Mouse (Mus musculus) adrenal gland, adult 8-10 months (tissue): ENCODE results near the gene Adamts7. TPM values are rescaled to one million over a fixed set of nuclear protein-coding genes. Genes with fewer than 3 reads are reported as not detected.

Source experiments
- DNase-seq: peaks from one replicate; pipeline ENCODE4 v3.0.0; 2022
- total RNA-seq, 4 experiments: library from RNA; stranded (reverse); gene quantifications; 2 replicates each; pipeline ENCODE4 v1.2.4; 2022

Adamts7 gene
- total RNA-seq, 4 experiments from 2014 or later, result 4.9 to 6.2 (median 5.7) TPM

- DNase-seq, result peak; percentile 74
Measured at GRCm38 (mm10) chr9:90198531-90199449, 35.9 kb downstream of the Adamts7 start.

DNA sequence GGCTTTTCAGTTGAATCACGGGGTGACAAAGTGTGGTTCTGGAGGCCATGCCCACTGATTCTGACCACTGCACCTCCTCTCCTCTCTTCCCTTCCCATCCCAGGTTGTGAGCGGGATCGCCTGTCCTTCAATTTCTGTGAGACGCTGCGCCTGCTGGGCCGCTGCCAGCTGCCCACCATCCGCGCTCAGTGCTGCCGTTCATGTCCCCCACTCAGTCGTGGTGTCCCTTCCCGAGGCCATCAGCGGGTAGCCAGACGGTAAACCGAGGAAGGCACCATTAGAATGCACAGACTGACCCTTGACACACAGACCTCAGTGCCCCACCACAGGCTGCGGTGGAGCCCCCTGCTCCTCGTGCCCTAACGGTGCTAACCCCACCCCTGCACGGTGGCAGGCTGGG, 36.7 kb downstream of the Adamts7 start:
- no peak for DNase-seq

DNA sequence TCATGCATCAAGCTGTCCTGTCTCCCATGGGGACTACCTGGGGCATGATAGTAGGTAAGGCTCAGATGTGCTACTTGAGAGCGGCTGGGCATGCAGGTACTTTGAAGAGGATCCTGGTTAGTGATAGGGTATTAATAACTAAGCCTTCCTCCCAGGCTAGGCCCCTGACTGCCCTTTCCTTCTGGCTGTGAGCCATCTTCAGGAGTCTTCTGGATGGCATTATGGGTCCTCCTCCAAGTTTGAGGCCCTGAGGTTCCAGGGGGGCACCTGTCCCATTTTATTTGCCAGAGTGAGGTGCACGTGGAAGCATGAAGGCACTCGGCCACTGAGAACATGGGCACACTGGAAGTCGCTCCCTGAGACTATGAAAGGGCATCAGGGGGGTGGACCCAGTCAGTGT, 37.6 kb downstream of the Adamts7 start:
- no peak for DNase-seq

DNA sequence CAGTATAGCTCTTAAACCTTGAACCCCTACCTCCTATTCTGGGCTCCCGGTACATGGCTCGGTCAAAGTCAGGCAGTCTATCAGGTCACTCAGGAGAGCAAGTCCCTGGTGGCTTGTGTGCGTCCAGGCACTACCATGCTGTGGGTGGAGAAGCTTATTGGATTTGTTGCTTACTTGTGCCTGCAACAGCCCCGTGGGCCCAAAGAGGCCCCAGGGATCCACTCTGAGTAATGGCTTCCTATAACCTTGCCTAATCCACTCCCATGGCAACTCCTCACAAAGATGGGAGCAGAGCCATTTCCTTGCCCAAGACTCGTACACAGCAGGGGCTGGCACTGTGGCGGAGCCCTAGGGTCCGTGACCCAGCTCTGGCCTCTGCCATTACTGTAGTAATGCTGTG, 38.2 kb downstream of the Adamts7 start:
- peak; percentile 37 for DNase-seq

DNA sequence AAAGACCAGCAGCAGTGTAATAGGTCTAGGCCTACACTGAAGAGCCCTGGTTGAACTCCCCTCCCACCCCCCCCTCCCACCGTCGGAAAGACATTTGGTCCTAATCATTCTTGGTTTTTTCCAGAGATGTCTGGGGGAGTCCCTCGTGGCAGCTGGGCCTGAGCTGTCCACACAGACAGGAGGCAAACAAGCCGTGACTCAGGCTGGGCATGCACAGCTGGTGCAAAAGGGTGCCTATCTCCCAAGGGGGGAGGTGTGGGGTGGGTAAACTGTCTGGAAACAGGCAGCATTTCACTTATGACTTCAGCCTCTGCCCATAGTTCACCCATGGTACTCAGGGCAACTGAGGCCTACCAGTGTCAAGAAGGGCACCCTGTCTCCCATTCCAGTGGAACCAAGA, 38.7 kb downstream of the Adamts7 start:
- no peak for DNase-seq

- no peak for DNase-seq
Measured at GRCm38 (mm10) chr9:90203233-90203632, 40.4 kb downstream of the Adamts7 start.

GRCm38 (mm10) chr9:90204396-90204915, 41.6 kb downstream of the Adamts7 start:
- no peak for DNase-seq

GRCm38 (mm10) chr9:90206500-90206899, 43.6 kb downstream of the Adamts7 start:
- DNase-seq, result peak; percentile 58

- DNase-seq, result no peak
Measured at GRCm38 (mm10) chr9:90207808-90208207, 44.9 kb downstream of the Adamts7 start.

DNA sequence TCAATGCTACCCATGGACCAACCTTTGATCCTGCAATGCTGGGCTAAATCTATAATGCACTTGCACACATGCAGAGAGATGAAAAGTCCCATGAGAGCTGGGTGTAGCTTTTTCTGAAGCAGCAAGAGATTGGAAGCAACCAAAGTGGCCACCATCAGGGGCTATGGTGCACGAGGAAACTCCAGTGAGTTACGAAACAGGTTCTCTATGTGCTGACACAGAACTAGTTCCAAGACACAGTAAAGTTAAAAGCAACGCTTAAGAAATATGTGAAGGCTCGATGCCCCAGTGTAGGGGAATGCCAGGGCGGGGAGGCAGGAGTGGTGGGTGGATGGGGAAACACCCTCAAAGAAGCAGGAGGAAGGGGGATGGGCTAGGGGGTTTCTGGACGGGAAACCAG, 45.8 kb downstream of the Adamts7 start:
- no peak for DNase-seq

GRCm38 (mm10) chr9:90213127-90213526, 50.3 kb downstream of the Adamts7 start:
- DNase-seq, result no peak

DNA sequence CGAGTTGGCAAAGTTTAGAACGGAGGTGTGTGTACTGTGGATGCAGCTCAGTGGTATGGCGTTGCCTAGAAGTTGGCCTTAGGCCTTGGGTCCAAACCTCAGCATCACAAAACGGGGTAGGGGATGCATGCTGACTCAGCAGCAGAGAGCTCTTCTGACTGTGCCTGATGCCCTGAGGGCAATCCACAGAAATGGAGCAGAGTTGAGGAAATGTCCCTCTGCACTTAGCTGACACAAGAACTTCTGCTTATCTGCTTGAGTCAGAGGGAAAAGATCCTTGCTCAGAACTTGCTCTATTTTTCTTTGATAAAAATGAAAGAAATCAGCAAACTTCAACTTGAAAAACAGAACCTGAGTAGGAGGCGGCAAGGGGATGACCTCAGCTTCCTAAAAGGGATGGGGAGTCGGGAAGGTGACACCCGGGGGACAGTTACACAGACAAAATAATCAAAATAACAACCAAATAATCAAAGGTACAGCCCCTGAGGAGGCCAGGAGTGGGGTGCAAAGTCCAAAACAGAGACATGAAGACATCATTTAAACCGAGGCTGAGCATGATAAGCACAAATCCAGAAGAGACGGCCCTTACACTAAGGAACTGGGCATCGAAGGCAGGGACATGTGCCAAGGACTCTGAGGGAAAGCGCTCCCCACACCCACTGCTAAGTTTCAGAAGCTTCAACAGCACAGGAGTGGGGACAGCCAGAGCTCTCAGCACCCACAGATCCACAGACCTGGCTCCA, 53.6 kb downstream of the Adamts7 start:
- DNase-seq, result no peak

DNA sequence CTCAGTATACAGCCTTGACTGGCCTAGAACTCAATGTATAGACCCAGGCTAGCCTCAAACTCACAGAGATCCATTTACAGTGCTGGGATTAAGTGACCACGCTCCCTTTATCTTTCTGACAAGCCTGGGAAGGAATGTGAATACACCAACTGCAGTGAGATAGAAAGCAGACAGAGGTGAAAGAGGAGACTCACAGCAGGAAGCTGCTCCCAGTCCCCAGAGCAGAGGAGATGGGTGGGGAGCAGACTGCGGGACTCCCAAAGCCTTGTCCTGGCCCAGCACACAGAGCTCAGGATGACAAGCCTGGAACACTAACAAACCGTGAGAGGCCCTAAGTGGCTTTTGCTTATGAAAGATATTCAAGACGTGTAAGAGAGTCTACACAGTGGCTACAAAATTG, 54.6 kb downstream of the Adamts7 start:
- no peak for DNase-seq

- DNase-seq, result no peak
Measured at GRCm38 (mm10) chr9:90222275-90222674, 59.4 kb downstream of the Adamts7 start.

- DNase-seq, result no peak
Measured at GRCm38 (mm10) chr9:90226081-90226741, 63.3 kb downstream of the Adamts7 start.

DNA sequence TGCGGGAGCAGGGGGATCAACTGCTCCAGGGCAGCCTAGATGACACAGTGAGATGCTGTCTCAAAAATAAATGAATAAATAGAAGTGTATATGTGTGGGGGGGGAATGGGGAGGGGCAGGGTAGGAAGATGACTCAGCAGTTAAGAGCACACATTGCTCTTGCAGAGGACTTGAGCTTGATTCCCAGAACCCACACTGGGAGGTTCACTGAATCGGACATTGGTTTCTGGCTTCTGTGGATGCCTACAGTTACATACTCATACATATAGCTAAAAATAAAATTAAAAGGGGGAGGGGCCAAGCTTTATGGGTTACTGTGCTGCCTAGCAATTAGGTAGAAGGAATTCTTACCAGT, 63.9 kb downstream of the Adamts7 start:
- DNase-seq, result no peak

DNA sequence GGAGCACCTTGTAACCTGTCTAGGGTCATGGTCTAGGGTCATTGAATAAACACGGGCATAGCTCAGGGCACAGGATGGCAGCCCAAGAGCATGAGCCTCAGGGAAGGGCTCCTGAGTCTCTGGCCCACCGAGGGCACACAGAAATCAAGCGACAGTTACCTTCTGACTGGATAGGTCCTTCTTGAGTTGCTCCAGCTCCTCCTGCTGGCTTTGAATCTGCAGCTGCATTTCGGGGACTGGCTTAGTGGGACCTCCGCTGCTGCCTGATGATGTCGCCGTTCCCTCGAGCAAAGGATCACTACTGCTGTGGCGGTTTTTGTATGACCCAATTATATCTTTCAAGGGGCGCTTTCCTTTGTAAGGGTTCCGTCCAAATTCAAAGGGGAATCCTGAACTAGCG, 64.3 kb downstream of the Adamts7 start:
- no peak for DNase-seq

DNA sequence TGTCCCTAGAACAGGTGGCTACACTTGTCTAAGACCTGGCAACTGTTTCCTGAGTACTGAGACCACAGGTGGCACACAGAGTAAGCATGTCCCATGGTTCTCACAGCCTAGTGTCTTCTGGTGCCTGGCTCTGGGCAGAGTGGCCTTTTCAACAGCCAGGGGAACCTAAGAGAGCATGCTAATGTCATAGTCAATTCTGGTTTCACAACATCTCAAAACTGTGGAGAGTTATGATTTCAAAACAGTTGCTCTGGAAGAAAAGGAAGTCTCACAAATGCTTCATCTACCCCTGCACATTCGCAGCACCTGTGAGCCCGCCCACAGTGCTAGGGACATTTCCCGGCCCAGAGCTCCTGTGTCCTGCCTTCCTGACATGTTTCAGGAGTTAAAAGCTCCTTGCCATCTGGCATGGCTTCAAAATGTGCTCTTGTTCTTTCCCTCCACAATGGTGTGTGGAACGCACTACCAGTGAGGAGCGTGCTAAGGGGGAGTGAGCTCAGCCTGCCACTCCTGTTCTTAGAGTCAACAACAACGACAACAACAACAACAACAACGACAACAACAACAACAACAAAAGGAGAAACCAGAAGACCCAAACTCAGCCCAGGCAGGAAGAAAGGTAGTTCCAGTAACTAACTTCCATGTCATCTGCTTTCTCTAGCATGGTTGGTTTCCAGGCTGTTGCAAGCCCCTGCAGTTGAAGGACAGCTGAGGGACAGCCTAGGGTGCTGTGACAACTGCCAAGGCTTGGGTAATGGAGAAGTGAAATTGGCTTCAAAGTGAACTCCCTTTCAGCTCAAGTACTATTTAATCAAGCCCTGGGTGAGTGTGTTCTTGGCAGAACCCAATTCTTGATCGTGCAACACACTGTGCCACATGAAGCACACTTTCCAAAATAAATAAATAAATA, 70.2 kb downstream of the Adamts7 start:
- DNase-seq, result no peak

DNA sequence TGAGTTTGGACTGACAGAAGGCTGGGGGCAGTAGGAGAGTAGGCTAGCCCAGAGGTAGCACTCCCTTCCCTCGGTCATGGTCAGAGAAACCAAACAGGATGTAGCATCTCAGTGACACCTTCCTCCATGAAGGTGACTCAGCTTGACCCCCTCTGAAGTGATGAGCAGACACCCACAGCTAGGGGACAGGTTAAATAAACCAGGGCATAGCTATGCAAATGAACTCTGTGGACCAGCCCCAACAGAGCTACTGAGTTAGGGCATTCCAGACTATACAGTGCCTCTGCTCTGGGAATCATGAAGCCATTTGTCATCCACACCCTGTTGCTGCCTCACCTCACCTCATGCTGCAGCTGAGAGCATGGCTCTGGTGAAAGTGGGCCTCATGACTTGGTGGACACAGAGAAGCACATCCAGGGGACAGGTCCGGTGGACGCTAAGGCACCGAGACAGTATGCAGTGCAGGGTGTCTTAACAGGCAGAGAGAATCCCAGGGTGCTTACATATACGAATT, 71.1 kb downstream of the Adamts7 start:
- DNase-seq, result no peak

DNA sequence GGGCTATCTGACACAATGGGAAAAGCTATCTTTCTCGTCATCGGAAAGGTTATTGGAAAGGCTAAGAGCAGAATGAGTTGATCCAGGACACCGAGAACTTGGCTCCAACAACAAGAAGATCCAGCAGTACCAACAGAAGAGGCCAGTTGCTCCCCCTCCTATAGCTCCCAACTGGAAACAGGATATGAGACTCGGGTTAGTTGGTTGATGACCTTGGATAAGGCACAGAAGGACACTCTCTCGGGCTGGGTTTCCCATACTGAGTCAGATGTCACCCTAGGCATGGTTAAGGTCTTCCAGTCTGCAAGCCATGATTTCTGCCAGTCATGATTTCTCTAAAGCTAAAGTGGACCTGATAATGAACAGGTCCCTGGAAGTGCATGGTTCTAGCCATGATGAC, 71.9 kb downstream of the Adamts7 start:
- peak; percentile 31 for DNase-seq

- peak; percentile 34 for DNase-seq
Measured at GRCm38 (mm10) chr9:90235258-90235882, 72.5 kb downstream of the Adamts7 start.
